Mouse (Mus musculus) adrenal gland, postnatal 14 days (tissue): ENCODE data around the gene Gstm3. TPM values are rescaled to one million over a fixed set of nuclear protein-coding genes. Genes with fewer than 3 reads are reported as not detected.
A peak's percentile ranks its signal among the peaks of the same experiment; 100 is the strongest.

Source experiments
- DNase-seq: peaks from one replicate; pipeline ENCODE4 v3.0.0; 2021; ENCODE audit warnings: mixed read lengths
- total RNA-seq: library from RNA; stranded (reverse); gene quantifications from 2 replicates; pipeline ENCODE4 v1.2.3, GENCODE M21; 2021

Gstm3 gene
- total RNA-seq, 1 experiment from 2014 or later, result 2.1 TPM

DNA sequence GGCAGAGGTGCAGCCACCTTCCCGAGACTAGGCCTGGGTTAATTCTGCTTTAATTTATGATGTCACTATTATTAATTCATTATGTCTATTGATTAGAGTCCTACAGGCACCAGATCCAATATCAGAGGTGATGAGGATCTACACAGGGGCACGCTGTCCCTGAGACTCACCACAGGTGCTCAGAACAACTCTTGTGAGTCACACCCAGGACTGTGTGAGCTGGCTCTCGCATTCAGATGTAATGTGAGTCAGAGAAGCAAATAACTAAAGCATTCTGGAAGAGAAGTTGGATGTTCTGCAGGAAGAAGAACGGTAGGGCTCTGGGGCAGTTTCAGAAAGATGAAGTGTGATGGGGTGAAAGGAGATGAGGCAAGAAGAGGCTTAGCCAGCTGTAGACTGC, 39.8 kb downstream of the Gstm3 start:
- no peak for DNase-seq

DNA sequence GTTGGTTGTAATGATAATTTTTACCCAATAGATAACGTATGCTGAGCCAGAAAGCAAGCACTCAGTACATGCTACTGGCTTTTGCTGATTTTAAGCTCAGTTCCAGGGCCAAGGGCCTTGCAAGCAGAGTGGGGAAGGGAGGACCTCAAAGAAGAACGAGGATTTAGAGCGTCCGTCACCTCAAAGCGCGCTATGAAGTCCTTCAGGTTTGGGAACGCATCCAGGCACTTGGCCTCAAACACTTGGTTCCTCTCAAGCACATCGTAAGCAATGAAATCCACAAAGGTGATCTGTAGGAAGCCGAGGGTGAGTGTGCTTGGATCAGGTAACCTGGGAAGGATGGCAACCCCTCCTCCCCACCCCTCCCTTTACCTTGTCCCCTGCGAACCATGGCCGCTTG, 40.4 kb downstream of the Gstm3 start:
- DNase-seq, result peak; percentile 51

DNA sequence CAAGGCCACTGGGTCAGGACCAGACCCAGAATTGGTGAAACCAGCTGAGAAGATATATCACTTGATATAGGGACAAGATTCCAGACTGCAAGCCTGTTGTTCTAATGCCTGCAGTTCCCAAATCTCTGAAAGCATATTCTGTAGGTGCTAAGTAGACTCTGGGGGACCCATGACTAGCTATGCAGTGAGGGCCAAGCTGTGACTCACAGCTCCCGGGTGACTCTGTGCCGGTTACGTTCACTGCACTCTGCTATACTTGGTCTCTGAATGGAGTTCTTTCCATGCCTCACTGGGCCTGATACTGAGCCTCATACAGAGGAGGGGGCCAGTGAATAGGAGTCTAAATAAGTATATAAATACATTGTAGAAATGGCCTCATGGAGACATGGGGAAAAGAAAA, 41.2 kb downstream of the Gstm3 start:
- DNase-seq, result peak; percentile 50

DNA sequence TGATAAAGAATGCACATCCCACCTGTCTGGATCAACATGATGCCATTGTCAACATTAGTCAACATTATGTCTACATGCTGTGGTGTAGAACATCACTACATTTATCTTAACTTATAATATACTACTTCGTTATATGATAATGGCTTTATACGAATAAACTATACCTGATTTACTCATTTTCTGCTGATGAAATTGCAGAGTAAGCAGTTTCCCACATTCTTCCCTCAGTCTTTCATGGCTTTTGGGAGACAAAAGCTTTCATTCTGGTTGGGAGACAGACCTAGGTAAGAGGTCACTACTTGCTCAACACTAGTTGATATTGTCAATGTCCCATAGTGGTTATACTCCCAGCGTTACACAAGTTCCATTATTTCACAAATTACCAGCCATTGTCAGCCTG, 43.7 kb downstream of the Gstm3 start:
- DNase-seq, result no peak

DNA sequence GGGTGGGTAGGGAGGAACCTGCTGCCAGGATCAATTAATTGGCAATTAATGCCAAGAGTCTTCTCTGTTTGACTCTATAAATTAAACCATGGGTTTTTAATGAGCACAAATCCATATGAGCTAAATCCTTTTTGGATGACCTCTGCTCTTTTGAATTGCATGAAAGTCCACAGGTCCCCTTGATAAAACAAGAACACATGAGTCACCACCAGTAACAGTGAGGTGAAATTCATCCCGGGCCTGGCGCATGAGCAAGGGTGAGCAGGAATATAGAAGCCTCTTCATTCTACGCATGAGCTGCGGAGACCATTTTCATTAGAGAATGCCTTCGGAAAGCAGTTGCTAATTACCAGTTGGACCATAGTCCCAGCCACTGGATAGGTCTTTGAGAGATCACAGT, 48.7 kb downstream of the Gstm3 start:
- no peak for DNase-seq

DNA sequence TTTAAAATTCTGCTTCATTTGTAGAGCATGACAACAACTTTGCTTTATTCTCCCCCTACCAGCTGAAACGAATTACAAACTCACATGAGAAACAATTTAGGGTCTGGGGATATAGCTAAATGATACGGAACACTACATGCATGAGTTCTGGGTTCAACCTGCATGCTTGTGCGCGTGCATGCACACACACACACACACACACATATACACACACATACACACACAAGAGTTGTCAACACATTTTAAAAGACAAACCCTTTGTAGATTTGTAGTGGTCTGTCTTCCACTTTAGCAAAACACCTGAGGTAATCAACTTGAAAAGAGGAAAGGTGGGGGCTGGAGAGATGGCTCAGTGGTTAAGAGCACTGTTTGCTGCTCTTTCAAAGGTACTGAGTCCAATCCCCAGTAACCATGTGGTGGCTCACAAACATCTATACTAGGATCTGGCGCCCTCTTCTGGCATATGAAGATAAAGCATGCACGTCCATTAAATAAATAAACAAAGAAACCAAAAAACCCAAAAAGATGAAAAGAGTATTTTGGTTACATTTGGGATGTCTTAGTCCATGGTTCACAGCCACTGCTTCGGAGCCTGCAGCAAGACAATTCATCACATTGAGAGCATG, 51.2 kb downstream of the Gstm3 start:
- DNase-seq, result peak; percentile 74

DNA sequence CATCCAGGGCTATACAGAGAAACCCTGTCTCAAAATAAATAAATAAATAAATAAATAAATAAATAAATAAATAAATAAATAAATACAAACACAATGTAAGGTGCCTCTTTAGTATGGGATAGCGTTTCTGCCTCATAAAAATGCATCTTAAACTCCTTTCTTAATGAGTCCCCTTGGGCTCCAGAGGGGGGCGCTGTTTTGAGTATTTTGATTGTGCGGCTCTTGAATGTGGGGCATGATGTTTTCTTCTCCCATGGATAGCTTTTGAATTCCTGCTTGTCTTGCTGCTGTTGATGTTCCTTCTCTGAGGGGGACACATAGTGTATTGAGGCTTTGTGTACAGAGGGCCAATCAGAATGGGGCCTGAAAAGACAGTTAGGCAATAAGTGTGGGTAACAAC, 52.0 kb downstream of the Gstm3 start:
- peak; percentile 21 for DNase-seq

DNA sequence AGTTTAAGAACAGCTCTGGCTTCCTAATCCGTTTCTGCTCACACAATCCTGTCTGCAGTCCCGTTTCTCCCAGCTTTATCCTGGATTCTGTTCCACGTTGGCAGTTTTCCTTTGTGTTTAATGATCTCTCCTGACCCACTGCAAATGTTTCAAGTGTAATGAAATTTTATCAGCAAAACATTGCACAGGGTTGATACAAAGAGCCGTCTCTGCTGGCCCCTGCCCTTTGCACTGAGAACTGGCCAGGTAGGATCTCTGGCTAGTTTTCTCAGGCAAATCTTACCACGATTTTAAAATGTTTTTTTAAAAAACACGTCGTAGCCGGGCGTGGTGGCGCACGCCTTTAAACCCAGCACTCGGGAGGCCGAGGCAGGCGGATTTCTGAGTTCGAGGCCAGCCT, 52.4 kb downstream of the Gstm3 start:
- DNase-seq, result no peak

Other genes with a start within 250 kb of the Gstm3 start
- gene Csf1, start 208.8 kb downstream of the Gstm3 start, total RNA-seq, result 17.4 and 18.5 TPM in 2 replicates
- gene Eps8l3, start 92.1 kb downstream of the Gstm3 start, total RNA-seq, result not detected in 2 replicates
- 28.2 and 30.2 TPM in 2 replicates for gene Gstm5, start 73.5 kb downstream of the Gstm3 start, total RNA-seq
- gene Gstm7, start 37.5 kb downstream of the Gstm3 start, total RNA-seq, result 52.8 and 70.5 TPM in 2 replicates
- 3.3 and 5.9 TPM in 2 replicates for gene Gstm6, start 25.5 kb downstream of the Gstm3 start, total RNA-seq
- gene Gstm2, start 17.2 kb upstream of the Gstm3 start, total RNA-seq, result 109 and 111 TPM in 2 replicates
- 145 and 158 TPM in 2 replicates for gene Gstm1, start 48.7 kb upstream of the Gstm3 start, total RNA-seq
- 11.2 and 12.3 TPM in 2 replicates for gene Gstm4, start 75.6 kb upstream of the Gstm3 start, total RNA-seq
- gene Ampd2, start 117.4 kb upstream of the Gstm3 start, total RNA-seq, result 117 and 124 TPM in 2 replicates
- gene Gnat2, start 123.5 kb upstream of the Gstm3 start, total RNA-seq, result 9.8 and 12.6 TPM in 2 replicates
- 134 and 140 TPM in 2 replicates for gene Gnai3, start 176.9 kb upstream of the Gstm3 start, total RNA-seq
- gene Gpr61, start 185.6 kb upstream of the Gstm3 start, total RNA-seq, result 0.23 TPM in 1 of 2 replicates, not detected in the other
- gene Amigo1, start 217.1 kb upstream of the Gstm3 start, total RNA-seq, result 19.3 and 19.5 TPM in 2 replicates
- gene Cyb561d1, start 231.9 kb upstream of the Gstm3 start, total RNA-seq, result 5.7 and 9.6 TPM in 2 replicates
- gene Atxn7l2, start 241.7 kb upstream of the Gstm3 start, total RNA-seq, result 8.1 and 10.2 TPM in 2 replicates